Mouse (Mus musculus): ENCODE data around the gene a.

DNA sequence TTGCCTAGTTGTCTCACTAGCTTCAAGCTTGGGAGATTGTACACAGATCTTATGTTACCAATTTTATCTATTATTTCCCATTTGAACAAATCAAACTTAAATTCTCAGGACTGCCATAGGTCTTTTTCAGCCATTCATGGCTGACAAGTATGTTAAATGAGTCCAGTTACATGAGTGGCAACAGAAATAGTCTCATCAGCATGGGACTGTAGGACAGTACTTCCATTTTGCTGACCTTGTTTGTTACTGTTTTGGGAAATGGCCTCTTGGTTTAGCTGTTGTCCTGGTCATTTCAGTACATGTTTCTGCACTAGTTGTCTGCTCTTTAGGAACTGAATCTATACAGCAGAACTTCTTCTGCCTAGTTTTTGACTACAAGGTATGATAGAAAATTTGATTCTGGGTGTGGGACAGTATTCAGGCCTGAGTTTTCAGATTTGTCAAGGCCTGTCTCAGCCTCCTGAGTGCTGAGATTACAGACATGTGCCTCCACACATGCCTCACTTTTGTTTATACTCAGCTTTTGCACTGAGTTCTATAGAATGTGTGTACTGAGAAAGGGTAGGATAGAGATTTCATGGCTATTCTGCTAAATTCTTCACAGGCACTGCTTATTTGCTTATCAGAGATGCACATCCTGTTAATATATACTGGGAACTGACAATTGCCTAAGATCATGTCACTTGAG lies 78.9 kb downstream of the a start:
- TF ChIP-seq POLR2A (IDR thresholded peaks at IDR 0.05; ENCODE audit: insufficient read depth, low read depth, low read length) (no peak), EP300 (IDR thresholded peaks at IDR 0.05; ENCODE audit: insufficient read depth, low read depth, low read length) (no peak)
